Mouse (Mus musculus) thymus, postnatal 14 days (tissue): ENCODE results near the gene Spdef.

Experiments used
- DNase-seq: peaks from one replicate; pipeline ENCODE4 v3.0.0; 2021

Gene Spdef

DNA sequence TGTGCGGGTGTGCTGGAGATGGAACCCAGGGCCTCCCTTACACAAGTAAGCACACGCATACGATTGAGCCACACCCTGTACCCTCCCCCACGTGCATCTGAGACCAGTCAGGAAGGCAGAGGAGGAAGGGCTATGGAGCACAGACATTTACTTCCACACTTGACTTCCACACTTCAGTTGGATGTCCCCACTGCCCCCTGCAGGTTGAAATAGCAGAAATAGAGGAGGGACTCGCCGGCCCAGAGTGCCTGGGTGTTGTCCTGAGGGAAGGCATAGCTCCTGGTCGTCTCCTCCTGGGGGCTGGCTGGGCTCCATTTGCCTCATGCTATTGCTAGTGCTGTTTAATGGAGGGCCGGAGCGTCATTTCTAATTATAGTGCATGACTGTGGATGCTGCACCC lies 53.3 kb downstream of the Spdef start:
- no peak for DNase-seq

DNA sequence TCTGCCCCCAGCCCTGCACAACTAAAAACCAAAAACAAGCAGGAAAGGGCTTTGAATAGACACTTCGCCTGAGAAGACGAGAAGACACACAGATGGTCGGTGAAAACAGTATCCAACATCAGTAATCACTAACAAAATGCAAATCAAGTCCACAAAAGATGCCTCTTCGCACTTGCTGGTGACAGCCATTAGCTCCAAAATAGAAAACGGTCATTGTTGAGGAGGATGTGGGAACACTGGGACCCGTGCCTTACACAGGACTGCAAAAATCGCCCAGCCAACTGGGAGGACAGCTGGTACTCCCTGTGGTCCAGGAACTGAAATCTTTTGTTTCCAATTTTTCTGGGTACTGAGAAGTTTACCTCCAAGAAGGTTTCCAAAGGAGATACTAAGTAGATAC lies 54.8 kb downstream of the Spdef start:
- no peak for DNase-seq

DNA sequence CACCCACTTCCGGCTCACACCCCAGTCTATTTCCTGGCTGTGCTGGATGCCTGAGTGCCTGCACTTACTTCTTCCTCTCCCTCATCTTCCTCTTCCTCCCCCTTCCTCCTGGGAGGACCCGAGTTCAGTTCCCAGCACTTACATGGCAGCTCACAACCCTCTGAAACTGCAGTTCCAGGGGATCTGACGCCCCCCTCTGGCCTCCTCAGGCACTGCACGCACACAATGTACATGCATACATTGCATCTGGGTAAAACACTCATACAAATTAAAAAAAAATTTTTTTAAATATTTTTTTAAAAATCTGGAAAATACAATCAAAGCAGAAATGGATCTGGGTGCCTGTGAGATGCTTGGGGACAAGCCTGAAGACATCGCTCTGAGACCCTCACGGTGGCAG lies 57.0 kb downstream of the Spdef start:
- no peak for DNase-seq
